Mouse (Mus musculus) T-helper 2 cell (primary cell): ENCODE data around the gene Phactr4.

ENCODE experiments used
- in situ Hi-C: fragments of 300-600 bp; cut with MboI, MseI; formaldehyde crosslinking; loops from one replicate; pipeline ENCODE4 v1.15.1; 2025; ENCODE audit warnings: high pct_unique_total_duplicates

Gene Phactr4

GRCm38 (mm10) chr4:132338943-132339342, 83.3 kb downstream of the Phactr4 start:
- in situ Hi-C loops: no loop called here

GRCm38 (mm10) chr4:132332880-132333279, 89.4 kb downstream of the Phactr4 start:
- in situ Hi-C loops: no loop called here

- in situ Hi-C loops: no loop called here
These were observed 90.3 kb downstream of the Phactr4 start for GRCm38 (mm10) chr4:132331960-132332359.

GRCm38 (mm10) chr4:132329835-132330354, 92.4 kb downstream of the Phactr4 start:
- in situ Hi-C loops: no loop called here

- in situ Hi-C loops: no loop called here
These were observed 93.0 kb downstream of the Phactr4 start, which contains the start of gene Trnau1ap for GRCm38 (mm10) chr4:132329115-132329834. Gene Trnau1ap, minus strand, starts transcription at chr4:132329538.

DNA sequence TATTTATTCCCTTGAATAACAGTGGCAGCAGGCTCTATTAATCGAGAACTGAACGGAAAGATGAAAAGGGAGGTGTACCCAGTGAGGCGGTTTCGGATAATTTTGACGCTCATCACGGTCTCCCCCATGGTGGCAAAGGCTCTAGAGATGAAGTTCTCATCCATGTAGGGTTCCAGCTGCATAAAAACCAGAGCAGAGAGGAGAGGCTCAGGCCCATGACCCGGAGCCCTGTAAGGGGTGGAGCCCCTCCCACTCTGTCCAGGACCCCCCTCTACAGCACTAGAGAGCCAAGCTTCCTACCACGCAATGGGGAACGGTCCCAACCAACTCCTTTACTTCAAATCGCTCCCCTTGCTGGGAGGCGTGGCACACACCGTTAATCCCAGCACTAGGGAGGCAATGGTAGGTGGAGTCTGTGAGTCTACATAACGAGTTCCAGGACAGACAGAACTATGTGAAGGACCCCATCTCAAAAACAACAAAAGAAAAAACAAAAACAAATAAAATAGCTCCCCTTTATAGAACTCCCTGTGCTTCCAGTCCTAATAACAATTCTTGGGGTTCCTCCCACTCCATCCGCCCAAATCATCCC, 93.8 kb downstream of the Phactr4 start:
- in situ Hi-C loops: no loop called here

DNA sequence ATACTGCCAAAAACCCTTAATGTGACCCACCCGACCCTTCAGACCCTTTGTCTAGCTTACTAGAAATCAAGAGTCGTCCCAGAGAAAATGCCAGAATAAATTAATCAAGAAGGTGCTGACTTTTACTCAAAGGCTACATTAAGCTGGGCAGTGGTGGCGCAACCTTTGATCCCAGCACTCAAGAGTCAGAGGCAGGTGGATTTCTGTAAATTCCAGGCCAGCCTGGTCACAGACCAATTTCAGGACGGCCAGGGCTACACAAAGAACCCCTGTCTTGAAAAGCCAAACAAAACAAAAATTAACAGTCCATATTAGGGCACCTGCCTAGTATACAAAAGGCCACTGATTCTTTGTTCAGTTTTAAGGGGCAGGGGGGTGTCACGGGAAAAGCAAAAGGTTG, 95.8 kb downstream of the Phactr4 start:
- in situ Hi-C loops: no loop called here

DNA sequence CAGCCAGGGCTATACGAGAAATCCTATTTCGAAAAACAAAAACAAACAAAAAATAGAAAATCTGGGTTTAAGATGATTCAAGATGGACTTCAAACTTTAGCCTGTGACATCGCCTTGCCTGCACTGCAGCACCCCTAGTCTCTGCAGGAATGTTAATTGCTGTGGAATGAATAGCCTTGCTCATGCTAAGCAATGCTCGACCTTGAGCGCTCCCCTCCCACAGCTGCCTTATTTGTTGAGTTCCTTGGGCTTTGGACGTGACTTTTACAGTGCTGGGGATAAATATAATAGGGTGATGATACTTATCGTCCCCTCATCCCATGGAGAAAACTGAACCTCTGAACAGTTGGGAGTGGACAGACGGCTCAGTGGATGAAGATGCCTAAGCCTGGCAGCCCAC, 106.6 kb downstream of the Phactr4 start:
- in situ Hi-C loops: no loop called here

- in situ Hi-C loops: loop anchor here (5.0 kb wide), 1 partner anchor 40 kb away; the partner anchor contains the start of gene Taf12
These were observed 109.7 kb downstream of the Phactr4 start for GRCm38 (mm10) chr4:132312627-132313026.

GRCm38 (mm10) chr4:132311801-132312200, 110.5 kb downstream of the Phactr4 start:
- in situ Hi-C loops: loop anchor here (5.0 kb wide), 1 partner anchor 40 kb away; the partner anchor contains the start of gene Taf12

DNA sequence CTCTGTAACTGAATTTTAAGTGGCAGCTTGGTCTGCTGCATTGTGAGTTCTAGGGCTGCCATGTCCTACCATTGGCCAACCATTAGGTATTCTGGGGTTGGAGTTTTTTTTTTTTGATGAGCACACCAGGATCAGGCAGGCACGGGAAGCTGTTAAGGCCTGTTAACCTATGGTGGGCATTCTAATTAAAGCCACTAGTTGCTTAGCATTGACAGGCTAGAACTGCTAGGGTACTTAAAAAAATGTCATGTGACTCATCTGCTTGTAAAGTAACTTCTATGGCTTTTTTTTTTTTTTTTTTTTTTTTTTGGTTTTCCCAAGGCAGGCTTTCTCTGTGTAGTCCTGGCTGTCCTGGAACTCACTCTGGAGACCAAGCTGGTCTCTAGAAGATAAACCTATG, 111.1 kb downstream of the Phactr4 start:
- in situ Hi-C loops: loop anchor here (5.0 kb wide), 1 partner anchor 39 kb away; the partner anchor contains the start of gene Taf12

GRCm38 (mm10) chr4:132309849-132310472, 112.3 kb downstream of the Phactr4 start:
- in situ Hi-C loops: loop anchor here (5.0 kb wide), 1 partner anchor 38 kb away; the partner anchor contains the start of gene Taf12

GRCm38 (mm10) chr4:132309140-132309848, 113.0 kb downstream of the Phactr4 start:
- in situ Hi-C loops: no loop called here

DNA sequence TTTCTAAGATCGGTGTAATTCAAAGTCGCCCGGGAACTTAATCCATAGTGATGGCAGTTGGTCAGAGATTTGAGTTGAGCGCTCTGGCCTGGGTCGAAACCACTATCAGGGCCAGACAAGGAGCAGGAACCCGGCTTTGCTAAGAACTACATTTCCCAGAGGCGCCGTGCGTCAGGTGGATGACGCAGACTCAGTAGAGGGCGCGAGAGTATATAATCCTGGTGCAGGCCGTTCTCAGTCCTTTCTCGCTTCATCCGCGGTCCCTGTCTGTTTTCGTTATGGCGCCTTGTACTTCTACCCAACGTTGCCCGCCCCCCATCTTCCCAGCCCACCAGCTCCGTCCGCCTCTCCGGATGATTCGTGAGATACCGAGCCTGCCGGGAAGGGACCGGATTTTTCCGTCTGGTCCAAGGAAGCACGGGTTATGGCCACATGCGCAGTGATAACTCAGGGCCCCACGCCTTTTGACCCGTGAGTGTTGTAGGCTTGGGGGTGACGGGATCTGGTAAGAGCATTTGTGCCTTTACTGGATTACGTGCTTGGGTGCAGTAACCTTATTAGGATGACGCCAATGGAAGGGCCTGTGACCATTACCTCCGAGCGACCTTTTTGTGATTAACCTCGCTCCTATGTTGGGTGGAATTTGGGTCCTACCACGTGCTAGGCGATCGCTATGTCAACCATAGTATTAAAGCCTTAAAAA, 113.7 kb downstream of the Phactr4 start:
- in situ Hi-C loops: no loop called here

DNA sequence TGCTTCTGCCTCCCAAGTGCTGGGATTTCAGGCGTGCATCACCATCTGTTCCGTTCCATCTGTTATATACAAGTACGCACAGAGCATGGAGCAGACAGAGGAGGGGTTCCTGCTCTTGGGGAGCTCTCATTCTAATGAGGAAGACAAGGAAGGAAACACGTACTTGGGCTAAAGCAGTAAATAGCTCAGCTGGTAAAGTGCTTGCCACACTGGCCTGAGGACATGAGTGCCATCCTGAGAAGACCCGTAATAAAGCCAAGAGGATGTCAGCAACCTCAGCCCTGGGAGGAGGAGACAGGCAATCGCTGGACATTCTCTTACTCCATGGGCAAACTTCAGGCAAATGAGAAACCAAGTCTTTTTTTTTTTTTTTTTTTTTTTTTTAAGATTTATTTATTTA, 116.3 kb downstream of the Phactr4 start:
- in situ Hi-C loops: no loop called here
